Mouse (Mus musculus) olfactory bulb, adult 2 months (tissue): Measurements from ENCODE around the gene Camkv.

Experiments used
- CTCF ChIP-seq: fragments of 200-500 bp; IDR thresholded peaks from 2 replicates; pipeline ENCODE4 v1.5.1; 2012; ENCODE audit warnings: low read depth, mild to moderate bottlenecking, low read length, moderate library complexity; ENCODE audit not compliant: insufficient read depth
- POLR2A ChIP-seq: fragments of 200-500 bp; IDR thresholded peaks from 2 replicates; pipeline ENCODE4 v1.6.1; 2012; ENCODE audit warnings: mild to moderate bottlenecking, low read depth, low read length, moderate library complexity; ENCODE audit not compliant: insufficient read depth

DNA sequence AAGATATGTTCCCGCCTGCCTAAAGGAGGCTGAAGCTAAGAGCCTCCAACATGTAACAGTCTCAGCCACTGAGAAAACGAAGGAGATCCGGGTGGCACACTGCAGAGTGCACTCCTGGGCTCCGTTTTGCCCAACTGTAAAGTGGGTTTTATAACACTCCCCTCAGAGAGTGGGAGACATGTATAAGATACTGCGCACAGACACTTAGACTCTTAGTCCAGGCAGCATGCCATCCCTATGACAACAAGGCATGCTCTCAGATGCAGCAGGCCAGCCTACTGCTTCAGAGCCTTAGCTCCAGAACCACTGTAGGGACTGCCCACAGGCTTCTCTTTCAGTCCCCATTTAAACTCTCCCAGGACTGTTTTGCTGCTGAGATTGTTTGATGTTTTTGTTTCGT lies 16.6 kb upstream of the Camkv start:
- no peak for TF ChIP-seq CTCF
- no peak for TF ChIP-seq POLR2A
